Mouse (Mus musculus) midbrain, embryonic 13.5 days (tissue): Measurements from ENCODE around the gene Prtn3. TPM values are rescaled to one million over a fixed set of nuclear protein-coding genes. Genes with fewer than 3 reads are reported as not detected.
A peak's percentile ranks its signal among the peaks of the same experiment; 100 is the strongest.

Experiments used
- ATAC-seq: fragments of 200-750 bp; cut with Nextera tagmentation; 2 replicates; pipeline ENCODE4 v1.8.0; 2017; ENCODE audit warnings: mild to moderate bottlenecking, moderate TSS enrichment, moderate library complexity
- H3K27ac ChIP-seq: fragments of 300-500 bp; sonication (generic); 2 replicates; pipeline ENCODE4 v1.5.1; 2015; ENCODE audit warnings: inconsistent platforms, mild to moderate bottlenecking, moderate library complexity
- H3K27me3 ChIP-seq: fragments of 300-500 bp; sonication (generic); 2 replicates; pipeline ENCODE4 v1.6.1; 2015; ENCODE audit warnings: mild to moderate bottlenecking, inconsistent platforms
- H3K36me3 ChIP-seq: fragments of 300-500 bp; sonication (generic); 2 replicates; pipeline ENCODE4 v1.6.1; 2015; ENCODE audit warnings: mild to moderate bottlenecking, inconsistent platforms
- H3K4me1 ChIP-seq: fragments of 300-500 bp; sonication (generic); replicated peaks from 2 replicates; pipeline ENCODE4 v1.6.1; 2015; ENCODE audit warnings: inconsistent platforms
- H3K4me2 ChIP-seq: fragments of 300-500 bp; sonication (generic); replicated peaks from 2 replicates; pipeline ENCODE4 v1.6.1; 2015; ENCODE audit warnings: moderate library complexity, mild to moderate bottlenecking, inconsistent platforms
- H3K4me3 ChIP-seq: fragments of 300-500 bp; sonication (generic); replicated peaks from 2 replicates; pipeline ENCODE4 v1.5.1; 2015; ENCODE audit warnings: mild to moderate bottlenecking, inconsistent platforms
- H3K9ac ChIP-seq: fragments of 300-500 bp; sonication (generic); replicated peaks from 2 replicates; pipeline ENCODE4 v1.6.1; 2015; ENCODE audit warnings: mild to moderate bottlenecking, inconsistent platforms
- H3K9me3 ChIP-seq: fragments of 300-500 bp; sonication (generic); 2 replicates; pipeline ENCODE4 v1.6.1; 2016; ENCODE audit warnings: mild to moderate bottlenecking, inconsistent platforms
- WGBS: fragments of 180-500 bp; shearing (Covaris S2); methylation state at CpG from one replicate; pipeline ENCODE4 v1.1.7; 2015; 5-methylcytosine and 5-hydroxymethylcytosine counted together
- polyA plus RNA-seq: library from polyadenylated mRNA; unstranded; fragments of >200 nt; fragmentation: Nextera tagmentation; extraction: Ambion mirVana; gene quantifications from 2 replicates; pipeline ENCODE4 v1.2.1, GENCODE M21; 2015

Prtn3 gene
- polyA plus RNA-seq, 1 experiment from 2014 or later: 14.9 TPM

DNA sequence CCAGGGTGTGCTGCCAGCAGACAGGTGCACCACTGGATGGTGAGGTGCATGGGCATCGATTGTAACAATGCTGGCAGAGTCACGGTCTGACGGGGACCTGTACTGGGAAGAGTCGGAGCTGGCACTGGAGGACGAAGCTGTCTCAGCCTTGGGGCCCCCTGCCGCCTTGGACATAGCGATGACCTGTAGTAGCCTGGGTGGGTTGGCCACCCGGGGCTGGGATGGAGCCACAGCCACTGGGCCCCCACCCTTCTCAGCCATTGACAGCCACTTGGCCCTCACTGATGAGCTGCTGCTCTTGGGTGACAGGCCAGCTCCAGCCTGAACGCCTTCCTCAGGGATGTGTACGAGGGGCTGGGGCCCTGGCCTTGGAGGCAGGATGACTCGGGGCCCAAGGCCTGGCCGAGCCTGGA, 9.1 kb upstream of the Prtn3 start:
- H3K9ac ChIP-seq: peak overlapping the region; percentile 41; the same call in 1 of the 2 replicates
- H3K27me3 ChIP-seq: no peaks in the 10 kb centered on the region
- peak; percentile 34; the same call in 1 of the 2 replicates for ATAC-seq
- H3K4me2 ChIP-seq: no peak overlapping the region
- no peak overlapping the region for H3K4me3 ChIP-seq
- no peaks in the 10 kb centered on the region for H3K9me3 ChIP-seq
- H3K27ac ChIP-seq: peak overlapping the region; percentile 35
- H3K4me1 ChIP-seq: peaks cover 49% of the 10 kb centered on the region
- peaks cover 92% of the 10 kb centered on the region for H3K36me3 ChIP-seq
- WGBS: 71% methylated on average over 12 of the region's 12 CpGs

DNA sequence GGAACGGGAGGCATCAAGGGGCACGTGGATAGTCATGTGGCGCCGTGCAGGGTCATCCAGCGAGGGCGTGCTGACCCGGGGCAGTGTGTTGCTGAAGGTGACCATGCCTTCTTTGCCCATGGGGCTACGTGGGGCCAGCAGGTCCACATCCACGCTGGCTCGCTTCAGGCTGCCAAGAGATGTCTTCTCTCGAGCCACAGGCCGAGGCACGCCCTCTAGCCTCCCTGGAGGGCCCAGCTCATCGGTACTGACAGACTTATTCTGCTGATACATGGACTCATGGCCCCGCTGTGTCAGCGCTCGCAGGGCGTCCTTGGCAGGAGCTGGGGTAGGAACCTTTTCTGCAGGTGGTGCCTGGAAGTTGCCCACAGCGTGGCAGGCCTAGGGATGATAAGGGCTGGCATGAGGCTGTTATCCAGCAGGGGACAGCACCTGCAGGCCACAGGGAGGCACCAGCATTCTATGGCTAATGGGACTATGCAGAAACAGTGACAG, 8.4 kb upstream of the Prtn3 start:
- Histone ChIP-seq H3K9ac (peak overlapping the region; percentile 41; the same call in 1 of the 2 replicates), H3K36me3 (peaks cover 90% of the 10 kb centered on the region), H3K27me3 (no peaks in the 10 kb centered on the region), H3K9me3 (no peaks in the 10 kb centered on the region), H3K4me3 (no peak overlapping the region), H3K27ac (0 out of 2 replicates have a peak overlapping the region, but pooled peaks have one; percentile 44), H3K4me1 (peaks cover 54% of the 10 kb centered on the region), H3K4me2 (no peak overlapping the region)
- WGBS: 77% methylated on average over 19 of the region's 19 CpGs
- 0 out of 2 replicates have a peak, but pooled peaks have one; percentile 12 for ATAC-seq

DNA sequence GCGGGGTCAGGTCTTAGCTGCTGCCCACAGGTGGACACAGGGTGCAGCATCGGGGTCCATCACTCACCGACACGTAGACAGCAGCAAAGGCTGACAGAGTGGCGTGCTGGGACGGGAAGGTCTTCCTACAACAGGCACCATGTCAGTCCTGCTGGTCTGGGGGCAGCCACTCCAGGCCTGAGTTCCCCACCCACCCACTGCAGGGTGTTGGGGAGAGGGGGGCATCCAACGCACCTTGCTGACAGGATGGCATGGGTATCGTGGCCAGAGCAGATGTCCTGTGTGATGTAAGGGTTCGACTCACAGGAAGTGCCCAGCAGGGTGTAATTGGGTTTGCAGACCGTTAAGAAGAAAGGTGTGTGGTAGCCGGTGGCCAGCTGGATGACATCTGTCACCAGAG, 7.7 kb upstream of the Prtn3 start:
- Histone ChIP-seq H3K36me3 (peaks cover 90% of the 10 kb centered on the region), H3K27me3 (no peaks in the 10 kb centered on the region), H3K4me2 (no peak overlapping the region), H3K4me1 (peaks cover 62% of the 10 kb centered on the region), H3K27ac (0 out of 2 replicates have a peak overlapping the region, but pooled peaks have one; percentile 44), H3K4me3 (no peak overlapping the region), H3K9ac (no peak overlapping the region), H3K9me3 (no peaks in the 10 kb centered on the region)
- no peak for ATAC-seq
- 80% methylated on average over 11 of the region's 11 CpGs for WGBS

DNA sequence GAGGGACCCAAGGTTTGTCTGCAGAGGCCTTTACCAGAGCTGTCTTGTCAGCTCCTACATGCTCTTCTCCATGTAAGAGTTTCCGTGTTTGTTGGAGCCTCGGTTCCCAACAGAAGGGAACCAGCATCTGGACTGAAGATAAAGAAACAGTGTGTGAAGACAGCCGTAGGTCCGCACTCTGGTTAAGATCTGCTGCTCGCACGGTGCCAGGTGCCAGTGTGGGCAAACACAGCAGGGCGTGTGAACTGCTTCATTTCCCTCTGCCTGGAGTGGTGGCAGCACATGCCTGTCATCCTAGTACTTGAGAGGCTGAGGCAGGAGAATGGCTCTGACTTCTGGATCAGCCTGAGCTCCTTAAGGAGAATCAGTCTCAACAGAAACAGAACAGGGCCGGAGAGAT, 2.4 kb upstream of the Prtn3 start:
- H3K4me1 ChIP-seq: peaks cover 68% of the 10 kb centered on the region
- H3K27me3 ChIP-seq: no peaks in the 10 kb centered on the region
- peak overlapping the region; percentile 77 for H3K4me3 ChIP-seq
- ATAC-seq: no peak
- no peaks in the 10 kb centered on the region for H3K9me3 ChIP-seq
- peak overlapping the region; percentile 44 for H3K9ac ChIP-seq
- H3K4me2 ChIP-seq: peak overlapping the region; percentile 97
- H3K36me3 ChIP-seq: peaks cover 48% of the 10 kb centered on the region
- peak overlapping the region; percentile 25; the same call in 1 of the 2 replicates for H3K27ac ChIP-seq
- 92% methylated on average over 8 of the region's 8 CpGs for WGBS

DNA sequence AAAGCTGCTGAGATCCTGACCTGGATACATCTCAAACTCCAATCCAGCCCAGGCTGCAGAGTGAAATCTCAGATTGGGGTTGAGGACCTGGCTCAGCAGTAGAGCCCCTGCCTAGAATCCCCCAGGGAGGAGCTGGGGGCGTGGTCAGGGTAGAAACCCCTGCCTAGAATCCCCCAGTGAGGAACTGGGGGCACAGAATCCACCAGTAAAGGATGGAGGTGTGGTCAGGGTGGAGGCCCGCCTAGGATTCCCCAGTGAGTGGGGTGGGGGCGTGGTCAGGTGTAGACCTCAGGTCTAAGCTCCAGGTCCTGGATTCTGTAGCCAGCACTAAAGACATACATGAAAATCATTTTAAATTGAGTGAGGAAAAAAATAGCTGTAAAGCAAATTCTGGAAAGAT, 1.4 kb upstream of the Prtn3 start:
- no peak for ATAC-seq
- H3K9me3 ChIP-seq: no peaks in the 10 kb centered on the region
- peak overlapping the region; percentile 95 for H3K27ac ChIP-seq
- peak overlapping the region; percentile 97 for H3K4me2 ChIP-seq
- WGBS: 40% methylated on average over 3 of the region's 3 CpGs
- no peaks in the 10 kb centered on the region for H3K27me3 ChIP-seq
- peaks cover 40% of the 10 kb centered on the region for H3K36me3 ChIP-seq
- H3K9ac ChIP-seq: peak overlapping the region; percentile 96
- peak overlapping the region; percentile 77 for H3K4me3 ChIP-seq
- H3K4me1 ChIP-seq: peaks cover 60% of the 10 kb centered on the region

DNA sequence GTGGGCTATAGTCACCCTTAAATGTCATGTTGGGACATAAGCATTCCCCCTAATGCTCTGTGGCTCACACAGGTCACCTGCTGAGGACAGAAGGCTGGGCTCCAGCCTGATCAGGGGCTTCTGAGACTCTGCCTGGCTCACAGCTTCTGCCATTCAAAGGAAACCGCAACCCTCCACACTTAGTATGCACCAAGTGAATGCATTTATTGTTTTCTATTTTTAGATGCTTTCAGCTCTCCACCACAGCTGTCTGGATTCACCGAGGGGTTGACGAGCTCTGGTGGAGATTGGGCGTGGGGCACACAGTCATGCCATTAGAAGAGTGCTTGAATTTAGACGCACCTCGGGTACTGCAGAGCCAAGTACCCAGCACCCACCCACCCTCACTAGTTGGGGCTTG, 963 bp upstream of the Prtn3 start:
- peak overlapping the region; percentile 97 for H3K4me2 ChIP-seq
- H3K4me1 ChIP-seq: peaks cover 58% of the 10 kb centered on the region
- ATAC-seq: 0 out of 2 replicates have a peak, but pooled peaks have one; percentile 10
- no peaks in the 10 kb centered on the region for H3K9me3 ChIP-seq
- no peaks in the 10 kb centered on the region for H3K27me3 ChIP-seq
- H3K9ac ChIP-seq: peak overlapping the region; percentile 96
- H3K36me3 ChIP-seq: peaks cover 39% of the 10 kb centered on the region
- H3K4me3 ChIP-seq: peak overlapping the region; percentile 77
- WGBS: 5% methylated on average over 6 of the region's 6 CpGs
- H3K27ac ChIP-seq: peak overlapping the region; percentile 95

DNA sequence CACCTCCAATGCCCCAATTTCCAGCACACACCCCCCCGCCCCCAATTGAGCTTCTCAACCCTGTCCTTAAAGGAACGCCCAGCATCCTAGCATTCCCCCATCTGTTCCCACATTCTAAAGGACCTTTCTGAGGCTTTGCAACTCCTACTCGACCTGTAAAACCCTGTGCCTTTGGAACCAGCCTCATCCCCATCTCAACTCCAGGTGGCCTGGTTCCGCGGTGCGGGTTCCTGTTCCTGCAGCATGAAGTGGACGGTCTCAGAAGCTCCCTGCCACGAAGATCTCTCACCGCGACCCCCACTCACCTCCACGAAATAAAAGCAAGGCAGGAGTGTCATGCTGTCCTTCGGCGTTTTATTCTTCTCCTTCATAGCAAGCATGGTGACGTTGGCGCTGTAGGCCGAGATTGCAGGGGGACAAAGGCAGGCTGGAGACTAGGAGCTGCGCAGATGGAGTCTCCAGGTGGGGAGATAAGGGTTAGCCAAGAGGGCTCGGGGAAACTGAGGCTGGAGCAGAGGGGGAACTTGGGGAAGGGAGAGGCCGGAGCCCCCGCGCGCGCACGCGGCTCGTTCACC, 474 bp upstream of the Prtn3 start:
- Histone ChIP-seq H3K27ac (peak overlapping the region; percentile 95), H3K36me3 (peaks cover 35% of the 10 kb centered on the region), H3K27me3 (no peaks in the 10 kb centered on the region), H3K4me3 (peak overlapping the region; percentile 77), H3K4me2 (peak overlapping the region; percentile 97), H3K9me3 (no peaks in the 10 kb centered on the region), H3K9ac (peak overlapping the region; percentile 96), H3K4me1 (peaks cover 54% of the 10 kb centered on the region)
- ATAC-seq: peak; percentile 10
- WGBS: under 1% methylated on average over 26 of the region's 26 CpGs

DNA sequence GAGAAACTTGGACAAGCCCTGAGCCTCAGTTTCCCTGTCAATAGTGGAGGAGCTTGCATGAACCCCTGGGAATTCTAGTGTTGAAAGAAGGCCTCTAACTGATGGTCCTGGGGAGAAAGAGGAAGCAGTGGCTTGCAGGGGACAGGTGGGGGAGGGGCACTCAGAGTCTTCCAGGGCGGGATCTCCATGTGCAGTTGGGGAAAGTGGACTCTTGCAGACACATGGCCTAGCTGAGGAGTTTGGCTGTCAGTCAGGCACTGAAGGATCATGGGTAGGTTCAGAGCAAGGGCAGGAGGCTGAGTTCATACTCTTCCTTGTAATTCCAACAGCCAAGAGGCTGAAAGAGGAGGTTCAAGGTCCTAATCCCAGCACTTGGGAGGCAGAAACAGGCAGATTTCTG, 2.9 kb downstream of the Prtn3 start:
- Histone ChIP-seq H3K9ac (no peak overlapping the region), H3K4me3 (no peak overlapping the region), H3K27me3 (peaks cover 25% of the 10 kb centered on the region), H3K36me3 (0 out of 2 replicates have a peak, but pooled peaks cover 4% of the 10 kb centered on the region), H3K4me2 (no peak overlapping the region), H3K4me1 (peaks cover 29% of the 10 kb centered on the region), H3K27ac (no peak overlapping the region), H3K9me3 (no peaks in the 10 kb centered on the region)
- ATAC-seq: no peak
- WGBS: 56% methylated on average over 1 of the region's 1 CpGs

DNA sequence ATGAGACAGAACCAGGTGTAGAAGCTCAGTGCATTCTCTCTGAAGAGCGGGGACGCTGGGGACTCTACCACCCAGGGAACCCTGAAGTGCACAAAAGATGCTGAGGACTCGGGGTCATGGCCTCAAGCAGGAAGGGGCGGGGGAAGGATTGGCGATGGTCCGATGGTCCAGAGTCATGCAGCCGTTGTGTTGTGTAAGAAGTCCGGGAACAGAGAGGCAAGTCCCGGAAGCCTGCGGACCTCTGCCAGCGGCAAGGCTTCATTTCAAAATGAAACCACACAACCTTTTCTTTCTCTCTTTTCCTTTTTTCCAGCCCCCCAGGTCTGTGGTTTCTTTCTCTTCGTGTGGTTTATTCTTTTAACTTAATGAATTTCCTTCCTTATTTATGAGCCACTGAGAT, 3.5 kb downstream of the Prtn3 start:
- Histone ChIP-seq H3K9ac (no peak overlapping the region), H3K4me1 (peaks cover 28% of the 10 kb centered on the region), H3K27ac (no peak overlapping the region), H3K4me2 (no peak overlapping the region), H3K27me3 (peaks cover 31% of the 10 kb centered on the region), H3K4me3 (no peak overlapping the region), H3K9me3 (no peaks in the 10 kb centered on the region), H3K36me3 (0 out of 2 replicates have a peak, but pooled peaks cover 1% of the 10 kb centered on the region)
- no peak for ATAC-seq
- 40% methylated on average over 12 of the region's 12 CpGs for WGBS

DNA sequence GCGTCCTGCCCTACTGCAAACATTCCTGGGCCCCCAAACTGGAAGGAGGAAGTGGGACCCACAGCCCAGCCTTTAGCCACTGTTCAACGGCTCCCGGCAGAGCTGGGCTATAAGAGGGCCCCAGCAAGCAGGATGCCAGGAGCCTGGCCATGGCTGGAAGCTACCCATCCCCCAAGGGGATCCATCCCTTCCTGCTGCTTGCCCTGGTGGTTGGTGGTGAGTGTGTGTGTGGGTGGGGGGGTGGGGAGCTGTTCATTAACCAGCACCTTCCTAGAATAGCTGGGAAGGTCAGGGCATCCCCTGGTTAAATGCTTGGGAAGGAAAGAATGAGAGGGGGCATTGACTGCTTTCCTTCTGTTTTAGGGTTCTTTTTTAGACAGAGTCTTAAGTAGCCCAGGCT, 5.3 kb downstream of the Prtn3 start:
- WGBS: 46% methylated on average over 3 of the region's 3 CpGs
- H3K9ac ChIP-seq: no peak overlapping the region
- no peaks in the 10 kb centered on the region for H3K9me3 ChIP-seq
- no peak overlapping the region for H3K4me2 ChIP-seq
- peaks cover 40% of the 10 kb centered on the region for H3K27me3 ChIP-seq
- H3K27ac ChIP-seq: no peak overlapping the region
- H3K4me1 ChIP-seq: peaks cover 23% of the 10 kb centered on the region
- H3K36me3 ChIP-seq: no peaks in the 10 kb centered on the region
- no peak for ATAC-seq
- no peak overlapping the region for H3K4me3 ChIP-seq

DNA sequence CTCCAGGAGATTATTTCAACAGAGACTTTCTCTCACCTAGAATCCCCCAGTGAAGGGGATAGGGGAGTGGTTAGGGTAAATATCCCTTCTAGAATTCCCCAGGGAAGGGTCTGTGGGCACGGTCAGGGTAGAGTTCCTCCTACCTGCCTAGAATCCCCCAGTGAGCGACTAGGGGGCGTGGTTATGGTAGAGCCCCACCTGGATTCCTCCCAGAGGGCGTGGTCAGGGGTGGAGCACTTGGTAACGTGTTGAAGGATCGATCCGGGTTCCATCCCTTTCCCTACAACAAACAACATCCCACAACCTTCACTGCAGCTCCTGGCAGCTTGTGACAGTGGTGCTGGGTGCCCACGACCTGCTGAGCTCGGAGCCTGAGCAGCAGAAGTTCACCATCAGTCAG, 6.4 kb downstream of the Prtn3 start:
- H3K27me3 ChIP-seq: peaks cover 40% of the 10 kb centered on the region
- no peak overlapping the region for H3K4me3 ChIP-seq
- no peaks in the 10 kb centered on the region for H3K9me3 ChIP-seq
- H3K4me2 ChIP-seq: no peak overlapping the region
- ATAC-seq: no peak
- WGBS: 21% methylated on average over 9 of the region's 9 CpGs
- H3K9ac ChIP-seq: no peak overlapping the region
- H3K4me1 ChIP-seq: peaks cover 12% of the 10 kb centered on the region
- H3K36me3 ChIP-seq: no peaks in the 10 kb centered on the region
- no peak overlapping the region for H3K27ac ChIP-seq

DNA sequence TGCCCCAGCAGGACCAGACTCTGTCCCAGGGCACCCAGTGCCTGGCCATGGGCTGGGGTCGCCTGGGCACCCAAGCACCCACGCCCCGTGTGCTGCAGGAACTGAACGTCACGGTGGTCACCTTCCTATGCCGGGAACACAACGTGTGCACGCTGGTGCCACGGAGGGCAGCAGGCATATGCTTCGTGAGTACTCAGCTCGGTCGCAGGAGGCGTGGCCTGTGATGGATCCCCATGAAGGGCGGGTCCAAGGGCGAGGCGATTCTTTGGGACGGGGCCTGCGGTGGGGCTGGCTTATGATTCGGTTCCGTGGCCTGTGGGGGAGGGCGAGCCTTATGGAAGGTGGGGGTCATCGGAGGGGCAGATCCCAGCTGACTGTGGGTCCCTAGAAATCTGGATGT, 7.7 kb downstream of the Prtn3 start:
- H3K27ac ChIP-seq: no peak overlapping the region
- ATAC-seq: no peak
- no peak overlapping the region; the same call in 1 of the 2 replicates for H3K9ac ChIP-seq
- H3K36me3 ChIP-seq: no peaks in the 10 kb centered on the region
- no peak overlapping the region; the same call in 1 of the 2 replicates for H3K4me3 ChIP-seq
- H3K27me3 ChIP-seq: peaks cover 40% of the 10 kb centered on the region
- peaks cover 12% of the 10 kb centered on the region for H3K4me1 ChIP-seq
- WGBS: 6% methylated on average over 22 of the region's 22 CpGs
- no peaks in the 10 kb centered on the region for H3K9me3 ChIP-seq
- peak overlapping the region; percentile 33 for H3K4me2 ChIP-seq
